Mouse (Mus musculus) cerebellum, adult 9-11 months (tissue): ENCODE measurements around the gene Gstm2.
"Not testable (repeated sequence)": the region's sequence is repeated elsewhere in the genome, so short reads cannot be mapped to it uniquely, and the experiment has no call there.

Source experiments
- DNase-seq: peaks from one replicate; pipeline ENCODE4 v3.0.0; 2022

The Gstm2 gene

GRCm38 (mm10) chr3:107986041-107986562, at the start of gene Gstm2:
Gstm2 (minus strand) TSS chr3:107986453.
- DNase-seq = no peak

DNA sequence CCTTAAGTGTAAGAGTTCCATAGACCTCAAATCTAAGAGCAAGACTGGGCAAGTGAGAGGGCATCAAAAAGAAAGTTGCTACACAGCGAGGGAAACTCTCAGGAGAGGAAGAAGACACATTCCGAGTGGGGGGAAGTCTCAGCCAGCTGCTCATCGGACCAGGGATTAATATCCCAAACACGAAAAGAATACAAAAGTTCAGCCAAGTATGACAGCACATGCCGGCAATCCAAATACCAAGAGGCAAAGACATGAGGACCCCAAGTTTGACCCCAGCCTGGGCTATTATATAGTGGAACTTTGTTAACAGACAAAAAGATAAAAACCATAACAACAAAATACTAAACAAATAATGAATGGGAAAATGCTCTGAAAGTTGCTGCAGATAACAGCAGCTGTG, 46.9 kb upstream of the Gstm2 start:
- DNase-seq = no peak

DNA sequence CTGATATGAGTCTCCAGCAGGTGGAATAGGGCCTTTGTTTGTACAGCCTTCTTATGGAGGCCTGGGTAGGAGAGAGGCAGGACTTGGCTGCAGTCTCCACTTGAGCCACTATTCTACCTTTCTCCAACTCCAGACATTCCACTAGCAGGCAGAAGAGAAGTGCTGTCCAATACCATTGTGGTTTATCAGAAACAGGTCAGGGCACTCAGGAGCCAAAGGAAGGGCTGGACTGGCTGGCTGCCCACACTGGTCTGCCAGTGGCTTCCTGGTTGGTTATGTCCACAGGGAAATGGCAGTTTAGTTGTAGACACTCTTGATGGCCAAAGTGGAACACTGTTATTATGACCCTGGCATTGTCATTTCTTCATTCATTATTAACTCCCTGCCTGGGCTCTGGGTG, 45.9 kb upstream of the Gstm2 start:
- DNase-seq = no peak

- no peak for DNase-seq
These were observed 42.5 kb upstream of the Gstm2 start for GRCm38 (mm10) chr3:108028641-108029365.

DNA sequence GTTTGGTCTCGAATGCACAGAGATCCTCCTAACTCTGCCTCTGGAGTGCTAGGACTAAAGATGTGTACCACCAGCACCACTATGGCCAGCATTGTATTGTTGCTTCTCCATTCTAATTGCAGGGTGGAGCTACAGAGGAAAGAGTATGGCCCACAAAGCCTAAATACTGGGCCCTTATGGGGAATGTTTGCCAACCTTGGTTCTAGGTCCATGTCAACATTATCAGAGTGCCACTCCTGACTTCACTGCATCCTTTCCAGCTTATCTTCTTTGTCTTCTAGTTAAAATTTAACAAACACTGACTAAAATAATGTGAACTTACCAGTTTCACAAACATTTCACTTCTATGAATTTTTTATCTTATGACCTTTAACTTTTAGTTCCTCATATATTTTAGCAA, 40.3 kb upstream of the Gstm2 start:
- DNase-seq = no peak

GRCm38 (mm10) chr3:108026049-108026448, 39.8 kb upstream of the Gstm2 start:
- no peak for DNase-seq

GRCm38 (mm10) chr3:108025318-108025717, 39.1 kb upstream of the Gstm2 start:
- DNase-seq = no peak

DNA sequence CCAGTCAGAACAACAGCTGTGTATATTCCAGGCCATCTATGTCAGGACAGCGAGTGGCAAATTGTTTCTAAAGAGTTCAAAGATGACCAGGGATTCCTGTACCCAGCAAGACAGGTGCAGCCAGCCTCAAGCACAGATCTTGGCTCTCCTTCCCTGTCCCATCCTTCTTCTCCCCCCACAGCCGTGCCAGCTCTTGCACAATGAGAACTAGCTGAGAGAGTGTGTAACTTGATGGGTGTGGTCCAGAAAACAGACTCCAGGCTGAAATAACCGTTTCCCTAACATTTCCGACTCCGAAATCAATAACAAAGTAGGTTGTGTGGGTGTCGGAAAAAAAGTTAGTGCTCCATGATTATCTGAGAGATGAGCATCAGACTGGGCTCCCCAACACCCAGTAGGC, 36.4 kb upstream of the Gstm2 start:
- no peak for DNase-seq

GRCm38 (mm10) chr3:108020351-108021022, 34.2 kb upstream of the Gstm2 start:
- not testable (repeated sequence) for DNase-seq

GRCm38 (mm10) chr3:108019226-108019625, 33.0 kb upstream of the Gstm2 start:
- not testable (repeated sequence) for DNase-seq

GRCm38 (mm10) chr3:108018190-108018820, 32.1 kb upstream of the Gstm2 start:
- DNase-seq = no peak

- peak; percentile 90 for DNase-seq
These were observed 31.4 kb upstream of the Gstm2 start, which contains the start of gene Gstm1 for GRCm38 (mm10) chr3:108017473-108018189. Gstm1 (minus strand) TSS chr3:108017973.

GRCm38 (mm10) chr3:108016468-108016867, 30.2 kb upstream of the Gstm2 start:
- not testable (repeated sequence) for DNase-seq

DNA sequence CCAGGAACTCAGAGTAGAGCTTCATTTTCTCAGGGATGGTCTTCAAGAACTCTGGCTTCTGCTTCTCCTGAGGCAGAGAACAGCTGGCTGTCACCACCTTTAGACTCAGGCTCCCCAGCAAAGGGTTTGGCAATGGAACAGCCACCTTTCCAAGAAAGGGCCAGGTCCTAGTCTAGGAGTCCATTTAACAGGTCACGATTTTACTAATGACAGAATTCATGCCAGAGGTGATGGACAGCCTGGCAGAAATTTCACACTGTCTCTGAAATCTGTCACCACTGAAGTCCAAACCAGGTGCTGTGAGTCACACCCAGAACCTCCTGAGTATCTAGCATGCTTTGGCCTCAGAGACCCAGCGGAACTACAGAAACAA, 28.7 kb upstream of the Gstm2 start:
- no peak for DNase-seq

- DNase-seq = no peak
These were observed 28.1 kb upstream of the Gstm2 start for GRCm38 (mm10) chr3:108014098-108014973.

- DNase-seq = no peak
These were observed 27.1 kb upstream of the Gstm2 start for GRCm38 (mm10) chr3:108013331-108013871.

DNA sequence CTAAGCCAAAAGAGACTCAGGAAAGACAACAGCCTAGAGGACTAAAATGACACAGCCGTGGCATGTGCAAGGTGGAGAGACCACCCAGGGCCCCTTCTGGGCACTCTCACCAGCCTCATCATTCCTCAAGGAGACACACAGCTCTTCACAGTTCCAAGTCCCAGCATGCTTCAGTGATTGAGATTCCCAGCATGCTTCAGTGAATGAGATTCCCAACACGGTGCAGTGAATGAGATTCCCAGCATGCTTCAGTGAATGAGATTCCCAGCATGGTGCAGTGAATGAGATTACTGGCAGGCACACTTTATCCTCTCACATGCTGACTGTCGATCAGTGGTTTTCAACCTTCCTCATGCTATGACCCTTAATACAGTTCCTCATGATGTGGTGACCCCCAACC, 25.3 kb upstream of the Gstm2 start:
- no peak for DNase-seq

DNA sequence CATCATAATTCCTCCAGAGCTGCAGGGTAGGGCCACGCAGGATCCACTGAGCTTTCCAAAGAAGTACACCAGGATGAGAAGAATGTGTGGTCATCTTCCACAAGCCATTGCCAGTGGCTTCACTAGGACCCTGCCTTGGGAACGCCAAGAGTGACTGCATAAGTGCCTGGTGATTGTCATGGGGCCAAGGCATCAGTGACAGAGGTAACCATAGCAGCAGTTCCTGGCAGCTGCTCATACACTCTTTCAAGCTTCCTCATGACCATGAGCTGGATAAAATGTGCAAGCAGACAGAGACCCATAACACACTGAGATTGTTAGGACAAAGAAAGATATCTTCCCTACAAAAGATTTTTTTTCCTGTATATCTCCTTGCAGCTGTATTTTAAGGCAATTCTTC, 24.0 kb upstream of the Gstm2 start:
- no peak for DNase-seq

DNA sequence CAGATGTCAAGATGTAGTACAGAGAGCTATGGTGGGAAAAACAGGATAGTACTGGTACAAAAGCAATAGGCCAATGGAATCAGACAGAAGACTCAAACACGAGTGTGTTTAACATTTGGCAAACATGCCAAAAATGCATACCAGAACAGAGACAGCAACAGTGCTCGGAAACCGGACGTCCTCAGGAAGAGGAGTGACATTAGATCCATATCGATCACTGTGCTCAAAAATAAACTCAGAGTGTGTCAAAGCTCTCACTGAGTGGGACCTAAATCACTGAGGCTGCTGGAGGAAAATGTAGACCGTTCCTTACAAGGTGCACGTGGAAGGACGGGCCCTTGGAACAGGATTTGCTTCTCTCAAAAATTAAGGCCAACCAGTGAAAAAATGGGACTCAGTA, 15.8 kb upstream of the Gstm2 start:
- DNase-seq = no peak

DNA sequence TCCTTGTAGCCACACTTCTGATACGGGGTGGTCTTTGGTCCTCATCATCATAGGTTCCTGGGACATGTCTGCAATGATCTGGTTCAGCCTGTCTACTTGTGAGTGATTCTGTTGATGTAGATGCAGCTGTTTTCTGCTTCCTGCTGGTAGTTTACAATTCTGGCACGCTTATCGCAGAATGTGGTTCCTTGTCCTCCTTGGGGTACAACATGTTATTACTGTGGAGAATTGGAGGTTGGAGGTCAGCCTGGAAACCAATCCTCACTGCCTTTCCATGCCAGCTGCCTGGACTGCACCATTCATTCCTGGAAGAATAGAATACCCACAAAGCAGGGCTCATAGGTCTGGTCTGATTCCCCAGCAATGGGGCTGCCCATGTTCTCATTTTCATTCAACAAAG, 13.2 kb upstream of the Gstm2 start:
- DNase-seq = no peak

DNA sequence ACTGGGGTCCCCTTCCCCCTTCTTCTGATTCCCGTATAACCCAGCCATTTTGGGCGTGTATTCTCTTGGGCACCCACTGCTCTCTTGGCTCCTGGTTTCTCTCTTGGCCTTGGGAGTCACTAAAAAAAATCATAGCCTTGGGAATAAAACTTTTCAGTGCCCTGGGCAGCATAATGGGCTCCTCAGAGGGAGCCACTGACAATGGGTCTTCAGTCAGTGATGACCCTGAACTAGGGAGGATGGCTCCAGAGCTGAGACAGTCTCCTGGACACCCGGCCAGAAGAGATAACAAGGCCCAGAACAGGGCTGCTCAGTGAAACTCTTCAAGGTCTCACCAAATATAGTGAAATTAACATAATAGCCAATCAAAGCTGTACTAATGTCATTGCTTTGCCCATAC, 12.3 kb upstream of the Gstm2 start:
- DNase-seq = no peak

GRCm38 (mm10) chr3:107996576-107996975, 10.3 kb upstream of the Gstm2 start:
- DNase-seq = no peak
